Mouse (Mus musculus) frontal cortex, adult 2 months (tissue): ENCODE measurements around the gene Nfatc2. TPM values are rescaled to one million over a fixed set of nuclear protein-coding genes. Genes with fewer than 3 reads are reported as not detected.
A peak's percentile ranks its signal among the peaks of the same experiment; 100 is the strongest.

Experiments used
- DNase-seq, 2 experiments: peaks; one replicate each; pipeline ENCODE4 v3.0.0; 2022; ENCODE audit warnings: low spot score in 1 of 2; ENCODE audit errors: extremely low spot score in 1 of 2
- polyA plus RNA-seq: library from polyadenylated mRNA; depleted of rRNA; stranded (reverse); fragments of >200 nt; gene quantifications from 2 replicates; pipeline ENCODE4 v1.2.3, GENCODE M21; 2012; rRNA removed

Nfatc2 gene
- 7.6 and 8.5 TPM in 2 replicates for polyA plus RNA-seq

- DNase-seq = peak; percentile 34 to 81
Observed at GRCm38 (mm10) chr2:168601491-168602386, at the start of gene Nfatc2. Gene Nfatc2 (minus strand): TSS chr2:168601657.

- DNase-seq = no peak
Observed at GRCm38 (mm10) chr2:168648171-168648570, 46.7 kb upstream of the Nfatc2 start.

- no peak for DNase-seq
Observed at GRCm38 (mm10) chr2:168644855-168645254, 43.4 kb upstream of the Nfatc2 start.

GRCm38 (mm10) chr2:168643524-168644177 is 42.2 kb upstream of the Nfatc2 start:
- no peak for DNase-seq

- no peak for DNase-seq
Observed at GRCm38 (mm10) chr2:168642187-168642586, 40.7 kb upstream of the Nfatc2 start.

- no peak for DNase-seq
Observed at GRCm38 (mm10) chr2:168640460-168640859, 39.0 kb upstream of the Nfatc2 start.

GRCm38 (mm10) chr2:168634881-168635280 is 33.4 kb upstream of the Nfatc2 start:
- no peak for DNase-seq

GRCm38 (mm10) chr2:168633301-168633816 is 31.9 kb upstream of the Nfatc2 start:
- DNase-seq = no peak

GRCm38 (mm10) chr2:168632543-168632942 is 31.1 kb upstream of the Nfatc2 start:
- no peak for DNase-seq

- peak; percentile 49 to 89 for DNase-seq
Observed at GRCm38 (mm10) chr2:168628787-168629186, 27.3 kb upstream of the Nfatc2 start.

- DNase-seq = no peak
Observed at GRCm38 (mm10) chr2:168627829-168628770, 26.6 kb upstream of the Nfatc2 start.

GRCm38 (mm10) chr2:168626385-168626784 is 24.9 kb upstream of the Nfatc2 start:
- no peak for DNase-seq

GRCm38 (mm10) chr2:168625091-168625490 is 23.6 kb upstream of the Nfatc2 start:
- DNase-seq = no peak

- DNase-seq = no peak
Observed at GRCm38 (mm10) chr2:168621111-168621802, 19.8 kb upstream of the Nfatc2 start.

GRCm38 (mm10) chr2:168618205-168618717 is 16.8 kb upstream of the Nfatc2 start:
- no peak for DNase-seq

- DNase-seq = no peak
Observed at GRCm38 (mm10) chr2:168615160-168615559, 13.7 kb upstream of the Nfatc2 start.

GRCm38 (mm10) chr2:168614170-168614872 is 12.9 kb upstream of the Nfatc2 start:
- no peak for DNase-seq

GRCm38 (mm10) chr2:168613092-168613880 is 11.8 kb upstream of the Nfatc2 start:
- no peak for DNase-seq
